Mouse (Mus musculus) ES-Bruce4 (cell line): ENCODE measurements around the gene Kcnip1.

Source experiments
- CTCF ChIP-seq: IDR thresholded peaks from one replicate; pipeline ENCODE4 v1.8.1; 2011; ENCODE audit warnings: low read depth, low read length
- EP300 ChIP-seq: IDR thresholded peaks from 2 replicates; pipeline ENCODE4 v1.6.1; 2011; ENCODE audit warnings: low read depth, low read length; ENCODE audit not compliant: insufficient read depth
- POLR2A ChIP-seq: IDR thresholded peaks from one replicate; pipeline ENCODE4 v1.8.1; 2011; ENCODE audit warnings: low read length; ENCODE audit not compliant: insufficient read depth

- TF ChIP-seq CTCF: no peak
- no peak for TF ChIP-seq POLR2A
- no peak for TF ChIP-seq EP300
Observed at GRCm38 (mm10) chr11:33943565-33943964, 49.4 kb downstream of the Kcnip1 start.
